Mouse (Mus musculus): ENCODE results near the gene Gmpr.

DNA sequence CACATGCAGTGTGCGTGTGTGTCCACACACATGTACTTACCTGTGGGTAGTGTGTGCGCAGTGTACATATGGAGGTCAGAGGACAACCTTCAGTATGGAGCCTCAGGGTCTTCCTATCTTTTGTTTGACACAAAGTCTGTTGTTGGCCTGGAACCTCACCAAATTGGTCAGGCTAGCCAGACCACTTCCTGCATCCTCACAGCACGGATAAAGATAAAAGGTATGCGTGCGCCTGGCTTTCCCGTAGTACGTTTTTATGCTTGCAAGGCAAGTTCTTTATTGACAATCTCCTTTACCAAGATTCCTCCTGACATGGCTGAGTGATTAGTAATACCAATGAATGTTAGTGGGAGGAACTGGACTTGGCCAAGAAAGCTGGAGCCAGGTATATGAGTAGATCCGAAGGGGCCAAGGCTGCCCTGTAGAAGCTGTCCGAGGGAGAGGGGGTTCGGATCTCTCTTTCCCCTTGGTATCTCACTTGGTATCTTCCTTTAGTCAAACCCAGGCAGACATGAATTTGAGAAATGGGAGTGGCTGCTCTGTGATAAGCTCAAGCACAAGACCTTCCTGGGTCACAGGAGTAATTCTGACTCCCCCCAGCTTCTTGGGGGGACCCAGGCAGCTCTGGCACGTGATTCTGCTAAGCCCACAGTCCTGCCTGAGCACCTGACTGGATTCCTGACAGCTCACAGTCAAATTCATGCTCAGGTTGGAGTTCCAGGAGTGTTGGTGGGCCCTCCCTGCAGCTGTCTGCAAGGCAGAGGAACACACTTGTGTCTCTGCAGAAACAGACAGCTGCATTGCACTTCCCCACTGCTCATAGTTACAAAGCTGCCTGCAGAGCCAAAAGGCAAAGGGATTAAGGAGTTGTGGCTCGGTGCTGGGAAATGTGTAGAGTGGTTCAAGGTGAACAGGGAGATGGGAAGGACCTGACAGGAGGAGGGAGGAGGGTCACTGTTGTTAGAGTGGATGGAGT lies 6.1 kb downstream of the Gmpr start:
- no peak for TF ChIP-seq CTCF (IDR thresholded peaks at IDR 0.05; ENCODE audit: low read depth)
- no peak for TF ChIP-seq EP300 (IDR thresholded peaks at IDR 0.05; ENCODE audit: low read depth)

Data from heart, postnatal 0 days (tissue).